Mouse (Mus musculus): ENCODE measurements around the gene Hoxd1. TPM values are rescaled to one million over a fixed set of nuclear protein-coding genes. Genes with fewer than 3 reads are reported as not detected.

Gene Hoxd1
- total RNA-seq, 2 experiments from 2014 or later: not detected

Small RNA genes lying within 50 kb of the gene (microRNA-seq; reads per million reads assigned to microRNA genes)
- gene Mir10b: 64.7 reads per million, percentile 47 among the genes with 10 or more reads in this experiment

Other genes with a start within 250 kb of the Hoxd1 start
- gene Lnpk, start 183.5 kb upstream of the Hoxd1 start, total RNA-seq (2021): 10 to 100 TPM; 57.6 to 61.4 TPM
- gene Evx2, start 103.4 kb upstream of the Hoxd1 start, total RNA-seq (2021): not detected
- gene Hoxd13, start 94.7 kb upstream of the Hoxd1 start, total RNA-seq (2021): not detected
- gene Hoxd12, start 88.0 kb upstream of the Hoxd1 start, total RNA-seq (2021): not detected
- gene Hoxd11, start 83.4 kb upstream of the Hoxd1 start, total RNA-seq (2021): not detected
- gene Hoxd10, start 71.1 kb upstream of the Hoxd1 start, total RNA-seq (2021): not detected
- not detected for gene Hoxd9, start 65.3 kb upstream of the Hoxd1 start, total RNA-seq (2021)
- under 1 TPM; 0.22 to 0.76 TPM for gene Hoxd8, start 58.4 kb upstream of the Hoxd1 start, total RNA-seq (2021)
- not detected for gene Hoxd3, start 51.1 kb upstream of the Hoxd1 start, total RNA-seq (2021)
- gene Hoxd4, start 51.1 kb upstream of the Hoxd1 start, total RNA-seq (2021): not detected
- gene Gm28230, start 36.3 kb upstream of the Hoxd1 start, total RNA-seq (2021): not detected
- 10 to 100 TPM; 67.5 to 68.4 TPM for gene Mtx2, start 62.8 kb downstream of the Hoxd1 start, total RNA-seq (2021)